Mouse (Mus musculus) lung, postnatal 10 days (tissue): Measurements from ENCODE around the gene Scd4.
"Not testable (repeated sequence)": the region's sequence is repeated elsewhere in the genome, so short reads cannot be mapped to it uniquely, and the experiment has no call there.

Experiments used
- DNase-seq: peaks from one replicate; pipeline ENCODE4 v3.0.0; 2021

The Scd4 gene

GRCm38 (mm10) chr19:44301176-44301575 lies 31.7 kb upstream of the Scd4 start:
- peak; percentile 83 for DNase-seq

- DNase-seq = no peak
Observed at GRCm38 (mm10) chr19:44301671-44302305, 31.1 kb upstream of the Scd4 start.

- DNase-seq = peak; percentile 55
Observed at GRCm38 (mm10) chr19:44302901-44303300, 30.0 kb upstream of the Scd4 start.

- no peak for DNase-seq
Observed at GRCm38 (mm10) chr19:44303502-44303901, 29.4 kb upstream of the Scd4 start.

GRCm38 (mm10) chr19:44304419-44304818 lies 28.5 kb upstream of the Scd4 start:
- DNase-seq = no peak

- DNase-seq = no peak
Observed at GRCm38 (mm10) chr19:44304851-44305510, 27.9 kb upstream of the Scd4 start.

- DNase-seq = no peak
Observed at GRCm38 (mm10) chr19:44305701-44306100, 27.2 kb upstream of the Scd4 start.

- DNase-seq = no peak
Observed at GRCm38 (mm10) chr19:44306171-44306570, 26.7 kb upstream of the Scd4 start.

- DNase-seq = no peak
Observed at GRCm38 (mm10) chr19:44307101-44307914, 25.6 kb upstream of the Scd4 start.

GRCm38 (mm10) chr19:44307915-44308470 lies 24.9 kb upstream of the Scd4 start:
- DNase-seq = no peak

- no peak for DNase-seq
Observed at GRCm38 (mm10) chr19:44308611-44309246, 24.2 kb upstream of the Scd4 start.

- DNase-seq = no peak
Observed at GRCm38 (mm10) chr19:44309351-44310154, 23.3 kb upstream of the Scd4 start.

GRCm38 (mm10) chr19:44310155-44310575 lies 22.7 kb upstream of the Scd4 start:
- not testable (repeated sequence) for DNase-seq

GRCm38 (mm10) chr19:44310814-44311213 lies 22.1 kb upstream of the Scd4 start:
- DNase-seq = no peak

- no peak for DNase-seq
Observed at GRCm38 (mm10) chr19:44311306-44312006, 21.4 kb upstream of the Scd4 start.

GRCm38 (mm10) chr19:44312007-44312360 lies 20.9 kb upstream of the Scd4 start:
- DNase-seq = no peak

- no peak for DNase-seq
Observed at GRCm38 (mm10) chr19:44313066-44313465, 19.8 kb upstream of the Scd4 start.

- DNase-seq = peak; percentile 88
Observed at GRCm38 (mm10) chr19:44314327-44314759, 18.5 kb upstream of the Scd4 start.

- DNase-seq = peak; percentile 78
Observed at GRCm38 (mm10) chr19:44314871-44315414, 17.9 kb upstream of the Scd4 start.

GRCm38 (mm10) chr19:44316752-44317315 lies 16.1 kb upstream of the Scd4 start:
- DNase-seq = no peak

- DNase-seq = no peak
Observed at GRCm38 (mm10) chr19:44317391-44317790, 15.5 kb upstream of the Scd4 start.
